Mouse (Mus musculus) neural tube, embryonic 13.5 days (tissue): ENCODE data around the gene Phox2a. TPM values are rescaled to one million over a fixed set of nuclear protein-coding genes. Genes with fewer than 3 reads are reported as not detected.

Experiments used
- ATAC-seq: fragments of 200-750 bp; cut with Nextera tagmentation; 2 replicates; pipeline ENCODE4 v1.8.0; 2017; ENCODE audit warnings: low read depth, mild to moderate bottlenecking, moderate TSS enrichment, moderate library complexity
- H3K27ac ChIP-seq: fragments of 300-500 bp; sonication (generic); replicated peaks from 2 replicates; pipeline ENCODE4 v1.5.1; 2015; ENCODE audit warnings: moderate library complexity, mild to moderate bottlenecking, inconsistent platforms
- H3K27me3 ChIP-seq: fragments of 300-500 bp; sonication (generic); 2 replicates; pipeline ENCODE4 v1.6.1; 2015; ENCODE audit warnings: mild to moderate bottlenecking, inconsistent platforms
- H3K36me3 ChIP-seq: fragments of 300-500 bp; sonication (generic); 2 replicates; pipeline ENCODE4 v1.6.1; 2015; ENCODE audit warnings: mild to moderate bottlenecking, inconsistent platforms
- H3K4me1 ChIP-seq: fragments of 300-500 bp; sonication (generic); replicated peaks from 2 replicates; pipeline ENCODE4 v1.6.1; 2015; ENCODE audit warnings: inconsistent platforms
- H3K4me2 ChIP-seq: fragments of 300-500 bp; sonication (generic); 2 replicates; pipeline ENCODE4 v1.6.1; 2015; ENCODE audit warnings: inconsistent platforms, mild to moderate bottlenecking, moderate library complexity
- H3K4me3 ChIP-seq: fragments of 300-500 bp; sonication (generic); 2 replicates; pipeline ENCODE4 v1.5.1; 2015; ENCODE audit warnings: mild to moderate bottlenecking, inconsistent platforms
- H3K9ac ChIP-seq: fragments of 300-500 bp; sonication (generic); 2 replicates; pipeline ENCODE4 v1.6.1; 2015; ENCODE audit warnings: moderate library complexity, mild to moderate bottlenecking, inconsistent platforms
- H3K9me3 ChIP-seq: fragments of 300-500 bp; sonication (generic); 2 replicates; pipeline ENCODE4 v1.6.1; 2016; ENCODE audit warnings: inconsistent platforms
- WGBS: fragments of 180-500 bp; shearing (Covaris S2); methylation state at CpG from one replicate; pipeline ENCODE4 v1.1.7; 2015; 5-methylcytosine and 5-hydroxymethylcytosine counted together
- polyA plus RNA-seq: library from polyadenylated mRNA; unstranded; fragments of >200 nt; fragmentation: Nextera tagmentation; extraction: Ambion mirVana; gene quantifications from 2 replicates; pipeline ENCODE4 v1.2.1, GENCODE M21; 2015

The Phox2a gene
- polyA plus RNA-seq, 1 experiment from 2014 or later, result 2.3 TPM

GRCm38 (mm10) chr7:101831437-101831836 lies 13.3 kb downstream of the Phox2a start:
- Histone ChIP-seq H3K4me1 (peaks cover 33% of the 10 kb centered on the region), H3K27me3 (no peaks in the 10 kb centered on the region), H3K27ac (no peak overlapping the region), H3K36me3 (peaks cover 57% of the 10 kb centered on the region), H3K4me3 (no peak overlapping the region), H3K9ac (no peak overlapping the region), H3K4me2 (no peak overlapping the region), H3K9me3 (no peaks in the 10 kb centered on the region)
- no peak for ATAC-seq
- 92% methylated on average over 8 of the region's 8 CpGs for WGBS

GRCm38 (mm10) chr7:101832372-101832771 lies 14.3 kb downstream of the Phox2a start:
- Histone ChIP-seq H3K4me1 (peaks cover 42% of the 10 kb centered on the region), H3K4me3 (no peak overlapping the region), H3K9me3 (no peaks in the 10 kb centered on the region), H3K27me3 (no peaks in the 10 kb centered on the region), H3K36me3 (peaks cover 48% of the 10 kb centered on the region), H3K9ac (no peak overlapping the region), H3K4me2 (no peak overlapping the region), H3K27ac (no peak overlapping the region)
- 96% methylated on average over 4 of the region's 4 CpGs for WGBS
- no peak for ATAC-seq

GRCm38 (mm10) chr7:101833352-101833751 lies 15.2 kb downstream of the Phox2a start:
- 73% methylated on average over 5 of the region's 5 CpGs for WGBS
- no peak overlapping the region for H3K4me2 ChIP-seq
- H3K27ac ChIP-seq, result no peak overlapping the region

GRCm38 (mm10) chr7:101833916-101834584 lies 15.9 kb downstream of the Phox2a start:
- Histone ChIP-seq H3K4me1 (peaks cover 52% of the 10 kb centered on the region), H3K27ac (peak overlapping the region; percentile 11; the same call in 1 of the 2 replicates), H3K36me3 (peaks cover 31% of the 10 kb centered on the region), H3K9me3 (no peaks in the 10 kb centered on the region), H3K9ac (no peak overlapping the region), H3K4me3 (no peak overlapping the region), H3K27me3 (no peaks in the 10 kb centered on the region), H3K4me2 (peak overlapping the region; percentile 98)
- no peak for ATAC-seq
- WGBS, result 44% methylated on average over 3 of the region's 3 CpGs

More at GRCm38 (mm10) chr7:101833352-101833751, 15.2 kb downstream of the Phox2a start:
- Histone ChIP-seq H3K4me1 (peaks cover 47% of the 10 kb centered on the region), H3K4me3 (no peak overlapping the region), H3K9ac (no peak overlapping the region), H3K9me3 (no peaks in the 10 kb centered on the region), H3K36me3 (peaks cover 38% of the 10 kb centered on the region), H3K27me3 (no peaks in the 10 kb centered on the region)
- ATAC-seq, result no peak

GRCm38 (mm10) chr7:101834903-101835302 lies 16.8 kb downstream of the Phox2a start:
- peaks cover 23% of the 10 kb centered on the region for H3K36me3 ChIP-seq
- no peaks in the 10 kb centered on the region for H3K9me3 ChIP-seq
- WGBS, result 56% methylated on average over 3 of the region's 3 CpGs
- H3K27ac ChIP-seq, result 0 out of 2 replicates have a peak overlapping the region, but pooled peaks have one; percentile 11
- no peak for ATAC-seq
- no peak overlapping the region for H3K9ac ChIP-seq
- peak overlapping the region; percentile 98 for H3K4me2 ChIP-seq
- peaks cover 52% of the 10 kb centered on the region for H3K4me1 ChIP-seq
- H3K4me3 ChIP-seq, result peak overlapping the region; percentile 54
- H3K27me3 ChIP-seq, result no peaks in the 10 kb centered on the region; the same call in 1 of the 2 replicates

GRCm38 (mm10) chr7:101835457-101836109 lies 17.5 kb downstream of the Phox2a start:
- Histone ChIP-seq H3K27ac (peak overlapping the region; percentile 87; the same call in 1 of the 2 replicates), H3K4me1 (peaks cover 52% of the 10 kb centered on the region), H3K9ac (peak overlapping the region; percentile 82), H3K4me3 (peak overlapping the region; percentile 54), H3K9me3 (no peaks in the 10 kb centered on the region), H3K36me3 (peaks cover 17% of the 10 kb centered on the region), H3K27me3 (no peaks in the 10 kb centered on the region; the same call in 1 of the 2 replicates), H3K4me2 (peak overlapping the region; percentile 98)
- no peak for ATAC-seq
- 43% methylated on average over 5 of the region's 5 CpGs for WGBS

GRCm38 (mm10) chr7:101836271-101837153 lies 18.4 kb downstream of the Phox2a start:
- H3K36me3 ChIP-seq, result peaks cover 7% of the 10 kb centered on the region
- peak overlapping the region; percentile 82 for H3K9ac ChIP-seq
- H3K4me1 ChIP-seq, result peaks cover 52% of the 10 kb centered on the region
- peak overlapping the region; percentile 54 for H3K4me3 ChIP-seq
- no peaks in the 10 kb centered on the region; the same call in 1 of the 2 replicates for H3K27me3 ChIP-seq
- peak overlapping the region; percentile 98 for H3K4me2 ChIP-seq
- peak overlapping the region; percentile 87 for H3K27ac ChIP-seq
- under 1% methylated on average over 60 of the region's 63 CpGs for WGBS
- ATAC-seq, result peak; percentile 55
- no peaks in the 10 kb centered on the region for H3K9me3 ChIP-seq

GRCm38 (mm10) chr7:101837154-101837605 lies 19.1 kb downstream of the Phox2a start:
- 1% methylated on average over 20 of the region's 20 CpGs for whole genome bisulfite sequencing
- H3K27me3 ChIP-seq, result no peaks in the 10 kb centered on the region; the same call in 1 of the 2 replicates
- peak overlapping the region; percentile 87 for H3K27ac ChIP-seq
- peak; percentile 10; the same call in 1 of the 2 replicates for ATAC-seq
- H3K9ac ChIP-seq, result peak overlapping the region; percentile 82
- H3K4me3 ChIP-seq, result peak overlapping the region; percentile 54
- peaks cover 52% of the 10 kb centered on the region for H3K4me1 ChIP-seq
- H3K36me3 ChIP-seq, result 0 out of 2 replicates have a peak, but pooled peaks cover under 1% of the 10 kb centered on the region
- no peaks in the 10 kb centered on the region for H3K9me3 ChIP-seq
- H3K4me2 ChIP-seq, result peak overlapping the region; percentile 98

- H3K4me3 ChIP-seq, result peak within 1 kb of the TSS; percentile 54
- H3K36me3 ChIP-seq, result no peaks in the 10 kb centered on the region
- H3K4me1 ChIP-seq, result peaks cover 52% of the 10 kb centered on the region
- WGBS, result under 1% methylated on average over 64 of the region's 64 CpGs
- no peaks in the 10 kb centered on the region; the same call in 1 of the 2 replicates for H3K27me3 ChIP-seq
- peak within 1 kb of the TSS; percentile 98 for H3K4me2 ChIP-seq
- no peaks in the 10 kb centered on the region for H3K9me3 ChIP-seq
- ATAC-seq, result peak; percentile 74
- peak within 1 kb of the TSS; percentile 82 for H3K9ac ChIP-seq
- peak within 1 kb of the TSS; percentile 87 for H3K27ac ChIP-seq
Measured at GRCm38 (mm10) chr7:101837606-101838471, 19.7 kb downstream of the Phox2a start, which contains the start of gene Inppl1. Inppl1 (minus strand) TSS chr7:101838229.

GRCm38 (mm10) chr7:101844186-101844585 lies 26.1 kb downstream of the Phox2a start:
- no peak for ATAC-seq
- H3K27ac ChIP-seq, result no peak overlapping the region
- no peaks in the 10 kb centered on the region for H3K36me3 ChIP-seq
- H3K4me1 ChIP-seq, result no peaks in the 10 kb centered on the region
- no peak overlapping the region for H3K9ac ChIP-seq
- H3K4me3 ChIP-seq, result no peak overlapping the region
- H3K4me2 ChIP-seq, result no peak overlapping the region
- no peaks in the 10 kb centered on the region; the same call in 1 of the 2 replicates for H3K27me3 ChIP-seq
- no peaks in the 10 kb centered on the region for H3K9me3 ChIP-seq
- 75% methylated on average over 6 of the region's 6 CpGs for WGBS

- no peak for ATAC-seq
- no peak overlapping the region for H3K9ac ChIP-seq
- WGBS, result 92% methylated on average over 1 of the region's 1 CpGs
- H3K36me3 ChIP-seq, result no peaks in the 10 kb centered on the region
- H3K27me3 ChIP-seq, result no peaks in the 10 kb centered on the region
- H3K27ac ChIP-seq, result no peak overlapping the region
- no peak overlapping the region for H3K4me2 ChIP-seq
- no peaks in the 10 kb centered on the region for H3K9me3 ChIP-seq
- no peaks in the 10 kb centered on the region for H3K4me1 ChIP-seq
- H3K4me3 ChIP-seq, result no peak overlapping the region
Measured at GRCm38 (mm10) chr7:101847934-101848333, 29.8 kb downstream of the Phox2a start.
